32 mouse cellular contexts compared by ENCODE assay signal in the genomic region with DNA sequence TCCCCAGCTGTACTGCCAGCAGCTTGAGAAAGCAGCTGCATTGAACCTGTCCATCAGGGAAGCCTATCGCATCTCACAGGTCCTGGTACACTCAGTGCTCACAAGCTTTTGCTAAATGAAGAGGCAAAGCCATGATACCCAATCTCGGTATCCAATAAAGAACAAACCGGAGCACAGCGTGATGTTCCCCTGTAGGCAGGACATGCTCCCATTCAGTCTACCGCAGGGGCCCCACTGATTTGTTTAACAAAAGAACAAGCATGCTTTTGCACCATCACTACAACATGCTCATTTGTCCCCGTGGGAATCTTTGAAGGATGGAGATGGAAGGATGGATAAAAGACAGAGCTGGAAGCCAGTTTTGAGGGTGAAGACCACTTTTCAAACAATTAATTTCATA. TPM values are rescaled to one million over a fixed set of nuclear protein-coding genes. Genes with fewer than 3 reads are reported as not detected.
A peak's percentile ranks its signal among the peaks of the same experiment; 100 is the strongest.
DNase-seq lines count a peak whose midpoint lies in the region; ATAC-seq lines count a peak whose summit lies in the region.
"Had no signal": no experiment of that assay in that cellular context is flagged by ENCODE, and none has a peak within 500 bp of the region (broad histone marks: within the 10 kb centered on the region; RNA-seq: fewer than 3 reads in every experiment).

No protein-coding gene starts in this region.

- 37% methylated on average over 6 of the region's 6 CpGs for WGBS in midbrain, embryonic 10.5 days
- 11% methylated on average over 6 of the region's 6 CpGs for WGBS in midbrain, embryonic 16.5 days
- WGBS in embryonic facial prominence, embryonic 10.5 days, result 56% methylated on average over 6 of the region's 6 CpGs

- H3K27ac ChIP-seq in midbrain, embryonic 10.5 days (replicated peaks), result peak overlapping the region; percentile 52; the same call in 1 of the 2 replicates
- no peak overlapping the region for H3K27ac ChIP-seq in midbrain, embryonic 16.5 days (ENCODE audit: low read length)
- H3K27ac ChIP-seq in embryonic facial prominence, embryonic 10.5 days (replicated peaks), result no peak overlapping the region
- H3K27ac ChIP-seq: embryonic facial prominence, embryonic 13.5 days; gastrocnemius, adult 2 months; heart, adult 2 months; heart, embryonic 13.5 days; kidney, postnatal 0 days; limb, embryonic 10.5 days; limb, embryonic 15.5 days; liver, embryonic 14.5 days; macrophage had no signal

- no peaks in the 10 kb centered on the region for H3K27me3 ChIP-seq in midbrain, embryonic 10.5 days (ENCODE audit: low read depth, poor library complexity, severe bottlenecking)
- no peaks in the 10 kb centered on the region for H3K27me3 ChIP-seq in midbrain, embryonic 16.5 days (ENCODE audit: control insufficient read depth, insufficient read depth, low read depth, low read length)
- H3K27me3 ChIP-seq in embryonic facial prominence, embryonic 10.5 days (replicated peaks; ENCODE audit: low read depth, poor library complexity, severe bottlenecking), result no peaks in the 10 kb centered on the region
- H3K27me3 ChIP-seq: embryonic facial prominence, embryonic 13.5 days; heart, embryonic 13.5 days; limb, embryonic 15.5 days had no signal

- H3K4me1 ChIP-seq in midbrain, embryonic 10.5 days, result peaks cover 19% of the 10 kb centered on the region
- H3K4me1 ChIP-seq in midbrain, embryonic 16.5 days (ENCODE audit: control insufficient read depth, insufficient read depth, low read length), result peaks cover 8% of the 10 kb centered on the region
- H3K4me1 ChIP-seq in embryonic facial prominence, embryonic 10.5 days, result peaks cover 7% of the 10 kb centered on the region; the same call in 1 of the 2 replicates
- H3K4me1 ChIP-seq: embryonic facial prominence, embryonic 13.5 days; heart, embryonic 13.5 days; limb, embryonic 10.5 days; limb, embryonic 15.5 days had no signal

- peak; percentile 24 for DNase-seq in heart, adult 11 months
- no peak for DNase-seq in heart, postnatal 10 days
- no peak for DNase-seq in midbrain, embryonic 10.5 days (ENCODE audit: low spot score)
- DNase-seq in embryonic facial prominence, embryonic 10.5 days (ENCODE audit: low spot score), result peak; percentile 7
- peak; percentile 16 for DNase-seq in retina, postnatal 1 day
- DNase-seq in kidney, postnatal 4 days, result no peak
- DNase-seq: adrenal gland, adult 2 months; adrenal gland, postnatal 36 days; B cell, adult 2 months; cerebellum, adult 2 months; cerebellum, postnatal 14 days; gastrocnemius, adult 2 months; gastrocnemius, postnatal 36 days; heart, adult 2 months; heart, postnatal 14 days; kidney, adult 8-10 months; layer of hippocampus, postnatal 36 days; lung, adult 2 months; lung, postnatal 10 days; right cerebral cortex, postnatal 25 days; thymus, postnatal 14 days had no signal

- no peak overlapping the region for H3K4me2 ChIP-seq in midbrain, embryonic 16.5 days (ENCODE audit: low read length)
- H3K4me2 ChIP-seq: embryonic facial prominence, embryonic 13.5 days; heart, embryonic 13.5 days; limb, embryonic 15.5 days had no signal

- no peaks in the 10 kb centered on the region for H3K9me3 ChIP-seq in midbrain, embryonic 10.5 days (replicated peaks)
- no peaks in the 10 kb centered on the region for H3K9me3 ChIP-seq in midbrain, embryonic 16.5 days (replicated peaks; ENCODE audit: control insufficient read depth, low read length, poor library complexity, severe bottlenecking)
- H3K9me3 ChIP-seq in embryonic facial prominence, embryonic 10.5 days, result no peaks in the 10 kb centered on the region
- H3K9me3 ChIP-seq: embryonic facial prominence, embryonic 13.5 days; heart, embryonic 13.5 days; limb, embryonic 15.5 days had no signal

- intact Hi-C loops in heart, postnatal 10 days (cut with DNase I), result no loop called here

- H3K9ac ChIP-seq in midbrain, embryonic 16.5 days (ENCODE audit: low read depth, low read length), result no peak overlapping the region
- H3K9ac ChIP-seq: embryonic facial prominence, embryonic 13.5 days; heart, embryonic 13.5 days; limb, embryonic 15.5 days; liver, embryonic 14.5 days had no signal

- peaks cover 61% of the 10 kb centered on the region for H3K36me3 ChIP-seq in midbrain, embryonic 10.5 days
- peaks cover 17% of the 10 kb centered on the region for H3K36me3 ChIP-seq in midbrain, embryonic 16.5 days (ENCODE audit: control insufficient read depth, insufficient read depth, low read length)
- peaks cover 33% of the 10 kb centered on the region for H3K36me3 ChIP-seq in embryonic facial prominence, embryonic 10.5 days (replicated peaks)

- no peak overlapping the region for H3K4me3 ChIP-seq in midbrain, embryonic 10.5 days
- no peak overlapping the region for H3K4me3 ChIP-seq in midbrain, embryonic 16.5 days (ENCODE audit: low read depth, low read length)
- H3K4me3 ChIP-seq in embryonic facial prominence, embryonic 10.5 days, result no peak overlapping the region
- H3K4me3 ChIP-seq: embryonic facial prominence, embryonic 13.5 days; gastrocnemius, adult 2 months; heart, adult 2 months; heart, embryonic 13.5 days; limb, embryonic 10.5 days; limb, embryonic 15.5 days had no signal

- no peak for ATAC-seq in midbrain, embryonic 16.5 days
- ATAC-seq: activated CD4-positive, CD25-positive, alpha-beta regulatory T cell, adult 4 months; forebrain, embryonic 14.5 days; intestine, embryonic 16.5 days had no signal

RNA-seq across cellular contexts. Expression of a gene that starts 50.3 kb away (rescaled TPM):
- 1 to 10 TPM; 2.5 to 2.7 TPM for total RNA-seq in heart, postnatal 10 days (2021)
- polyA plus RNA-seq in midbrain, embryonic 10.5 days (2016; fragmentation: Nextera tagmentation; extraction: Ambion mirVana), result 2.8 and 3.2 TPM in 2 replicates
- 2.3 and 2.4 TPM in 2 replicates for polyA plus RNA-seq in midbrain, embryonic 16.5 days (2015; fragmentation: Nextera tagmentation; extraction: Ambion mirVana)
- polyA plus RNA-seq in embryonic facial prominence, embryonic 10.5 days (2016; fragmentation: Nextera tagmentation; extraction: Ambion mirVana), result 2.8 and 3.6 TPM in 2 replicates

Comparison
In these comparisons a context has a peak if more than half of its experiments do, and no peak if none do; other contexts are left out.
1. DNase-seq: peak in heart, adult 11 months (single experiment), embryonic facial prominence, embryonic 10.5 days (single experiment) and retina, postnatal 1 day (single experiment); none in heart, postnatal 10 days (0 of 2), midbrain, embryonic 10.5 days (single experiment) and kidney, postnatal 4 days (0 of 2).